Mouse (Mus musculus): ENCODE data around the gene Dynlt1b. TPM values are rescaled to one million over a fixed set of nuclear protein-coding genes. Genes with fewer than 3 reads are reported as not detected.
"Not testable (repeated sequence)": the region's sequence is repeated elsewhere in the genome, so short reads cannot be mapped to it uniquely, and the experiment has no call there.

Dynlt1b gene
- total RNA-seq, 2 experiments from 2014 or later = 38.0 to 39.8 TPM

DNA sequence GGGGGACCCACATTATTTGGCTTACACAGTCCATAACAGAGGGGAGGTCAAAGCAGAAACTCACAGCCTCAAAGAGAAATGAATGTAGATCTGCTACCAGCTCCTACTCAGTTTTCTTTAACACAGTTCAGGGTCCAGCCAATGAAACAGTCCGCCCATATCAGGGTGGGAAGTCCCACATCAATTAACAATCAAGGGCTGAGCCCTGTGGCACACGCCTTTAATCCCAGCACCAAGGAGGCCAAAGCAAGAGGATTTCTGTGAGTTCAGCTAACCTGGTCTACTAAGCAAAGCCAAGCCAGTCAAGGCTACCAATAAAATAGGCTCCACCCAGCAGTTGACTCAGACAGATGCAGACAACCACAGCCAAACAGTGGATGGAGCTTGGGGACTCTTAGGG is 7.5 kb upstream of the Dynlt1b start:
- DNase-seq (ENCODE audit: low spot score in 2 of 2) = not testable (repeated sequence)

DNA sequence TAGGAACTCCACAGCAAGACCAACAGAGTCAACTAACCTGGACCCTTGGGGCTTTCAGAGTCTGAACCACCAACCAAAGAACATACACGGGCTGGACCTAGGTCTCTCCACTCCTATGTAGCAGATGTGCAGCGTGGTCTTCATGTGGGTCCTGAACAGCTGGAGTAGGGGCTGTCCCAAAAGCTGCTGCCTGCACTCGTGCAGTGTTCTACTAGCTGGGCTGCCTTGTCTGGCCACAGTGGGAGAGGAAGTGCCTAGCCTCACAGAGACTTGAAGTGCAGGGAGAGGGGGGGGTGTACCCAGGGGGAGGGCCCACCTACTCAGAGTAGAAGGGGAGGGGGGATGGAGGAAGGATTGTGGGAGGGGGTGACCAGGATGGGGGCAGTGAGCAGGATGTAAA is 7.1 kb upstream of the Dynlt1b start:
- DNase-seq (ENCODE audit: low spot score in 2 of 2) = not testable (repeated sequence)

DNA sequence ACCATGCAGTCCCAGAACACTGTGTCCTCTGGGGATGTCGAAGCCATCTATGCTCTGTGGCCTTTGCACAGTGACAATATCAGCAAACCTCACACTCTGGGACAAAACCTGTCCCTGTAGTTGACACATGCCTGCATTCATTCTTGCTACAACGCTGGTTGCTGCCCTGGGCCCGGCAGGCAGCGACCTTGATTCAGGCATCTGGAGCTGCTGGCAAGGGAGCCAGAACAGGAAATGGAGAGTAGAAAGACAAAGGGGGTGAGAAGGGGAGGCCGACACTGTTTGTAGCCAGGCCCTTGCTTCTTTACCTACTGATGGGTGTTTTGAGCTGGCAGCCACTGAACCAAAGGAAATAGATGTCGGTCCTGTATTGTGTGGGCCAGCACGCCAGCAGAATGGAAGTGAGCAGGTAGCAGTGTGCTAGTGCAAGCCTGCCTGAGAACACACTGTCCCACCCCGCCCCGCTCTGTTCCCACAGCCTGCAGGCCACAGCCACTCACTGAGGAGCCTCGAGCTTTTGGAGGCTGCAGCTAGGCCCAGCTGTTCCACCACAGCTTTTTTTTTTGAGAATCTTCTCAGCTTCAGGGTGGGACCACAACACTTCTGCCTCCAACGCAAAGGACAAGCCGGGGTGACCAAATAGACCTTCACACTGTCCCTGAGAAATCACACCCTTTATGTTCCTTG is 5.5 kb upstream of the Dynlt1b start:
- not testable (repeated sequence) for DNase-seq (ENCODE audit: low spot score in 2 of 2)

DNA sequence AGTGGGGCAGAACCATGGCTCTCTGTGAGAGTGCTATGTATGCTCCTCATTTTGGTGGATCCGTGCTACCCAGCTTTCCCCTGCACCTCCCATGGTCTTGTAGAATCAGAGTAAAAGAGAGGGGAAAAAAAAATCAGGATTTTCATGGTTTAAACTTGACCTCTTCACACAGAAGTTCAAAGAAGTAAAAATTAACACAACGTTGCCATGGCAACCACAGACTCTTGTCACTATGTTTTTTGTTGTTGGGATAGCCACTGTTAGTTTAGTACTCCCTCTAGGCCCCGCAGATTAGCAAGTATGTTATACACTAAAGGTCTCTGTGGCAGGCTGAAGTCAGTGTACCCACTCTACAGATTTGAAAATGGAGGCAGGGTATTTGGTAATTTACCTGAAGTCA is 4.6 kb upstream of the Dynlt1b start:
- not testable (repeated sequence) for DNase-seq (ENCODE audit: low spot score in 2 of 2)

DNA sequence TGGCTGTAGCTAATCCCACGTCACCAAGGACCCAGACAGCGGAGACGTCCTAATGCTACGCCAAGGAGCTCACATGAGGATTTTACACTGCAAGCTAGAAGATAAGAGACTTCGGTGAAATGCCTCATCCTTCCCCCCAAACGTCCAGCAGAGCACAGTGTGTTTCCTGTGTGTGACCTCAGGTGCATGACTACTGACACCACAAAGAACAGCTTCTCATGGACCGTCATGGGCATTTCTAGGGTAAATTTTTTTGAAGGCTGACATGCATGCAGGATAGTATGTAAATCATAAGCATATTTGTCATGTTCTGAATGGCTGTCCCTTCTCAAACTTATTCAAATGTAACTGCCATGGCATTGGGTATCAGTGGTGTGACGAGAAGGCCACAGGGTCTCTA is 3.0 kb upstream of the Dynlt1b start:
- not testable (repeated sequence) for DNase-seq (ENCODE audit: low spot score in 2 of 2)

DNA sequence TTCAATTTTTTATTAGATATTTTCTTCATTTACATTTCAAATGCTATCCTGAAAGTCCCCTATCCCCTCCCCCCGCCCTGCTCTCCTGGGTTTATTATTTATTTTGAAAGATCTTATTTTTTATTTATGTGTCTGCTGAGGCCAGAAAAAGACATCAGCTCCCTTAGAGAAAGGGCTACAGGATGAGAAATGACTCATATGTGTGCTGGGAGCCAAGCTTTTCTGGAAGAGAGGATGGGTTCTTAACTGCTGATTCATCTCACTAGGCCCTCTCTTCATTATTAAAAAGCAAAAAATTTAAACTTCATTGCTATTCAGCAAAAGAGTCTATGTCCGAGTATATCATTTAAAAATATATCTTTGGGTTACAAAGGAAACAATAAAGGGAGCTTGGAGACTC is 986 bp upstream of the Dynlt1b start:
- not testable (repeated sequence) for DNase-seq (ENCODE audit: low spot score in 2 of 2)

DNA sequence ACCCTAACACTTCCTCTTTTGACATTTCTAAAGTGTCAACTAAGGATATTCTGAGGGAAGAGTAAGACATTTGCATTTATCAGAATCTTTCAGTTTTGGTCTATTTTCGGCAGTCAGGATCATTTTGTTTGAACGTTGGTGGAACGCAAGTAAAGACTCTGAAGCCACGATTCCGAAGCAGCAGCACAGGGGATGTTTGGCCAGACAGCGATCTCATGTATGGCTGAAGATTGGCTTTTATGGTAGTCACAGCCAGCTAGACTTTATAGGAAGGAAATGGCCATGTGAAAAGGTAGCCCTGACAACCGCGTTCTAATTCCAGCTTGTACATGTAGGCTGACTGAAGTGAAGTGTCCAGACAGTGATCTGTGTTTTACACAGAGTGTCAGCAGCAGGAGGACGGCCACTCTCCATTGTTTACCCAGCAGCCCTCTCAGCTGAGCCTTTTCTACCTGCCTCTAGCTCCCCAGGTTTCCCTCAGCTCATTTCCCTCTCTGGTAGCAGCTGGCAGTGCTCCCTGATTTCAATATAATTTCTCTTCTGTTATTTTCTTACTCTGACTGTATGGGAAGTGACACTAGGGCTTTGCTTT is 594 bp downstream of the Dynlt1b start:
- not testable (repeated sequence) for DNase-seq (ENCODE audit: low spot score in 2 of 2)

DNA sequence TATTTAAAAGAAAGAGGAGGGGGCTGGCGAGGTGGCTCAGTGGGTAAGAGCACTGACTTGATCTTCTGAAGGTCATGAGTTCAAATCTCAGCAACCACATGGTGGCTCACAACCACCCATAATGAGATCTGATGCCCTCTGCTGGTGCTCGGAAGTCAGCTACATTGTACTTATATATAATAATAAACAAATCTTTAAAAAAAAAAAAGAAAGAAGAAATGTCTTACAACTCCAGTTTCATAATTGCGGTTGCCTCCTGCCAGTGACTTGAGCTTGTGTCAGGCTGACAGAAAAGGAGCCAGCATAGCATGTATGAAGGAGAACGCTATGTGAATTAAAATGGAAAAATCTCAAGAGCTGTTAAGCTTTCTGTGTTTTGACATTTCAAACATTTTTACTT is 2.5 kb downstream of the Dynlt1b start:
- not testable (repeated sequence) for DNase-seq (ENCODE audit: low spot score in 2 of 2)

DNA sequence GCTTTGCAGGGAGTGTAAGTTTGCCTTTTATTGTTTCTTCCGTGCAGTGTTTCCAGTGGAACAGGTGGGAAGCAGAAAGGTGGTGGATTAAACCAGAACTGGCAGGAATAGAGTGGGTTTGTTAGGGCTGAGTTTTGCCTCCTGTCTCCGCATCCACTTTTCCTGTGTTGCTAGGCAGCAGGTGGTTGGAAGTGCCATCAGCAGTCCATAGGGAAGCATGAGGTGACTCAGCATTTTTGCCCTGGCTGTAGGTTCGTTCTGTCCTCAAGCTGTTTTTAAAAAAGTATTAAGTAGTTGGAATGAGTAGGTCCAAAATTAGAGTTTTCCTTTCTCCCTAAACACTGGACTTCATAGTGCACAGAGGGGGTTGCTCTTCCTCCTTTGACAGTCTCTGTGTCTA is 3.8 kb downstream of the Dynlt1b start:
- peak; percentile 24 to 48 for DNase-seq (ENCODE audit: low spot score in 2 of 2)

DNA sequence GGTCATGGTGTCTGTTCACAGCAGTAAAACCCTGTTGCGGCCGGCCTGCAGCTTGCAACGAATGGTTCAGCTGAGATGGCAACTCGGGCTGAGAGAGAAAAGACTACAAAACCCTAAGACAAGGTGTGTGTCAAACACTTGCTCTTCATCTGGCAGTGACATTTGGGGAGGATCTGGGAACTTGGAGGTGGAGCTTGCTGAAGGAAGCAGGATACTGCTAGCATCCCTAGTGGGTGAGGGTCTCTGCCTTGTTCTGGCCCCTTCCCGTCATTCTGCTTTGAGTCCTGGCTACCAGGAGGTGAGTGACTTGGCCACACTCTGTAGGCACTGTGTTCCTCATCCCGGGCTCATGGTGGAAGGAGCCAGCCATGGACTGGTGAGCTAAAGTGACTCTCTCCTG is 8.2 kb downstream of the Dynlt1b start:
- DNase-seq (ENCODE audit: low spot score in 2 of 2) = not testable (repeated sequence)

DNA sequence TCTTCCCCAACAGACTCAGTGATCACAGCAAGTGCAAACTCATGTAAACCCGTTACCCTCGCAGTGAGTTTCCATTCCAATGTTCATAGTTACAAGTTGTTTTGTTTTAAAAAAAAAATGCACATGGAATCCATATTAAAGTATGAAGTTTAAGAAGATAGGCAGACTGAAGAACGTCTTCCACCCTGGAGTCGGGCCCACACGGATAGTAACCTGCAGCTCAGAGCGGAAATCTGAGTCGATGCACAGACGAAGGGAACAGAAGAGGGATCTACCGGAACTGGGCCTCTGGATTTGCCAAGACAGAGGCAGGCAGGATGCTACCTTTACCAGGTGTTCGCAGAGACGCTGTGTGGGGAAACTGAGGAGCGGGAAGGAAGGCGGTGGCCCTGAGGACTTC is 10.0 kb downstream of the Dynlt1b start:
- DNase-seq (ENCODE audit: low spot score in 2 of 2) = not testable (repeated sequence)

DNA sequence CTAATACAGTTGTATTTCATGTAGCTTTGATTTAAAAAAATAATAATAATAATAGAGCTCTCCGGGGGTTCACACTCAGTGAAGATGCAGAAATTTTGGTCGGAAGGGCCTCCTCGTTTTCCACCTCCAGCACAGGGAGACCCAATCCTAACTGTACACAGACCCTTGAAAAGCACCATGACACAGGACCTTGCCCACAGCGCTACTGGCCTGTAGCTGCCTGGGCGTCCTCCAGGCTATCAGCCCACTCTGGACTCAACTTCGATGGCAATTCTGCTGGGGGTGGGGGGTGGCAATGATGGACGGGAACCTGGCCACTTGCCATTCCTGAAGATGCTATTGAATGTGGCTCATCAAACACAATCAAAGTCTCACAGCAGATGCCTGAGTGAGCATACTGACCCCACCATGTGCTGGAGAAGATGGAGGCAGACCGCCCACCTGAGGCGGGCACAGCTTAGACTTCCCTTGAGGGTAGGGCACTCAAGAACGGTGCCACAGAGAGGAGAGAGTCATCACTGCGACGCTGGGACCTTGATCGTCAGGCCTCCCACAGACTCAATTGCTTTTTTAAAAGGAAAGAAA is 10.7 kb downstream of the Dynlt1b start:
- DNase-seq (ENCODE audit: low spot score in 2 of 2) = not testable (repeated sequence)

DNA sequence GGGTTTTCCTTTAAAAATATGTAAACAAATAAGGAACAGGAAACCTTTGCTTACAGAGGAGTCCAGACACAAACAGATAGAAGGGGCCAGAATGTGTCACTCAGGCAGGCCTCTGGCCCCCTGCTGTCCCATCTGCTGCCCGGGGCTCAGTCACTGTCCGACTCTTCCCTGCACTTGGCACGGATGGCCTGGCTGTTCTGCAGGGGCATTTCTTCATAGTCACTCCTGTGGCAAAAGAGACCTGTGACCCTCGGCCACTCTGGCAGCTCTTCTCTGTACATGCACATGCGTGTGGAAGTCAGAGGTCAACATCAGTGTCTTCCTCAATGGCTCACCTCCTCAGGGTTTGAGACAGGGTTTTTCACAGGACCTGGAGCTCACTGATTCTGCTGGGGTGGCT is 11.3 kb downstream of the Dynlt1b start:
- not testable (repeated sequence) for DNase-seq (ENCODE audit: low spot score in 2 of 2)

DNA sequence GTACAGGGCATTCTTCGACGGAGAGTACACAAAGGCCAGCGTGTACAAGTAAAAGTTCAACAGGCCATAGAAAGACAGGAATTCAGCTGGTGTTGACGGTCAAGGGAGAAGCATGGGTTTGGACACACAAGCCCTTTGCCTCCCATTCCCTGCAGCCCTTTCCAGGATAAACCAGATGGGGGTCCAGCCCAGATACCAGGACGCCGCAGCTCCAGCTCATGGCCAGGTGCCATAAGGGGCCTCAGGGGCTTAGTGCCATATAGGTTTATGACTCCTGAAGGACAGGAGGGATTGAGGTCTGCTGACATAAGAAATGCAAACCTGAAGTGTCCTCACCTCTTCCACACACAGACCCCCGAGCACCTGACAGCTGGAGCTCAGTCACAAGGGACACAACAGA is 12.6 kb downstream of the Dynlt1b start:
- not testable (repeated sequence) for DNase-seq (ENCODE audit: low spot score in 2 of 2)

DNA sequence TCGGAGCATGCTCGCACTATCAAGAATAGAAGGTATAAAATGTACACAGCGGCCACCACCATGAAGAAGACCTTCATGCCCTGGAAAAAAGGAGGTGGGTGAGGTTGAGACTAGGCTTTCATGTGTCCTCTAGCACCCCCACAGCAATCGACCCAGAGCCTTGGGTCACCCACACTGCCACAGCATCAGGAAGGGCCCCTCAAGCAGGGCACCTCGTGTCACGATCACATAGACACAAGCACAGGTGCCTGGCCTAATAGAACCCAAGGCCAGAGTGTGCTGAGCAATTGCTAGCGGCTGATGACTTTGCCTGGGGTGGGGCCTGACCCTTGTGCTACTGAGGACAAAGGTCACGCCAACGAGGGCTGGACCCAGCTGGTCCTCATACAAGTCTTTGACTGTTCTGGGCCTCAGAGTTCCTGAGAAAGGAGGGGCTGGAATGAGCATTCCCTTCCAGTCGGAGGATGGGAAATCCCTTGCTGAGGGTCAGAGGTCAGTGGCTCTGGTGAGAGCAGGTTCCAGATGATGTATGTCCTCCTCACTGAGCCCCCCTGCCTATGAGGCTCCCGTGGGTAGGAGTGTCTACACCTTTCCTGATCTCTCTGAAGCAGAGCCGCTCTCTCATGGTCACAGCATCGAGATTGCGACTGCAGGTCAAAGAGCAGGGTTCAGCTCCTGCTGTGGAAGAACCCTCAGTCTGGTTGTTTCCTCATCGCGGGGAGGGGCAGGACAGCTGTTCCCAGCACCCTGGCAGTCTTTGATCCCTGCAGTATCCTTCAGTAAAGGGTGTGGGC is 16.1 kb downstream of the Dynlt1b start:
- DNase-seq (ENCODE audit: low spot score in 2 of 2) = not testable (repeated sequence)

DNA sequence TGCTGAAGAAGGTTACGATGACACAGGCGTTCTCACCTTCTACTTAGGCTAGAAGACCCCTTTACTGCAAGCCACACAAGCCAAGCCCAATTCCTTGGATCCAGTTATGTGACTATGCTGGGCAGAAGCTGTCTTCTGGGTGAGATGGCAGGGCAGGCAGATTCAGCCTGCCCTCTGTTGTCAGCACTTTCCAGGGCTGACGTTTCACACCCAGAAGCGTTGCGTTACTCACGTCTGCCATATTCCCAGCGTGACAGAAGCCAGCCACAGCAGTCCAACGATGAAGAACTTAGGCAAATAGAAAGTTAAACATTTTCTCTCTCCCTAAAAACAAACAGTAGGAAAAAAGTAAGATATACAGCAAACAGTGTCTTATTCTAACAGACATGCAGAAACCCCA is 18.4 kb downstream of the Dynlt1b start:
- DNase-seq (ENCODE audit: low spot score in 2 of 2) = not testable (repeated sequence)

DNA sequence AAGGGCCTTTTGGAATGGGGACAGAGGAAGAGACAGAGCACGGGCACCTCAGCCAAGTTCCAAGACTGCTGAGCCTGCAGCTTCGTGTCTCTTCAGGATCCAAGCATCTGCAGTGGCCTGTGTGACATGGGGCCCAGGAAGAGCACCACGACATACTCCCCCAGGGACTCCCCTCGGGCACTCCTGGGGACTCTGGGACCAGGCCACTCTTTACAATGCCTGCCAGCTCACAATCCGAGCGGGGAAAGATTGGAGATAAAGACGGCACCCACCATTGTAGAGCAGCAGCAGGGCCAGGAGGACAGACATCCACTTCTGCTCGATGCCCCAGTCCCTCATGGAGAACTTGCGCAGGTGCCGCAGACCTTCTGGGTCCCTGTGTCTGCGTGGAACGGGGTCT is 19.3 kb downstream of the Dynlt1b start:
- not testable (repeated sequence) for DNase-seq (ENCODE audit: low spot score in 2 of 2)

DNA sequence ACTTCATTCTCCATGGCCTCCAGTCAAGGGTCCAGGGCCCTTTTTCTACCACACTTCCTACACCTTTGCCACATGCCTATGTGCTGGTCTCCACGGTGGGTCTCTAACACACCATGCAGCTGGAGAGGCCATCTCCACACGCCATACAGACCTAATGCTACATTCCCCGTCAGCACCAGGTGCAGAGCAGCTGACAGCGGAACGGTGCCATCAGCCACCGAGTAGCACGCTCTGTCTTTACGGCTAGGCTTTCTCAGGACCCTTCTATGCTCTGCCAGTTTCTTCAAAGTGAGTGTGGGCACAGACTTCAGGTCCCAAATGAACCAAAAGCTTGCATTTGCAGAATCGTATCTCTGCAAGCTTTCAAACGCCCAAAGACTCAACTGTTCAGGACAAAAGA is 21.3 kb downstream of the Dynlt1b start:
- DNase-seq (ENCODE audit: low spot score in 2 of 2) = not testable (repeated sequence)

DNA sequence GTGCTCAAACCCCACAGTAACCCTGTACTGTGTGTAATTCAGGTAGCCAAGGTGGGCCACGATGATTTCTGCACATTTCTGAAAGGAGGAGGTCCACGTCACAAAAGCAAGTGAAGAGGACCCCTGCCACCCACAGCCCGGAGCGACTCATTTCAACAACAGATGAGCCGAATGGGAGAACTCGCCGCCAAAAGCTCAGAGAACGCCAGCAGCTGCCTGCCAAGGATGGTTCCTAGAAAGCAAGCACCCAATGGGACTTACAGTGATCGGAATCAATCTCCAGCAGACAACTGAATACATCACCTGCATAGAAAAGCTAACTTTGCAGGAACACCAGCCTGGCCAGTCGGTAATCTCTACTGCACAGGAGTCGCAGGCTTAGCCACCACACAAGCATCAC is 22.8 kb downstream of the Dynlt1b start:
- peak; percentile 57 to 70 for DNase-seq (ENCODE audit: low spot score in 2 of 2)

DNA sequence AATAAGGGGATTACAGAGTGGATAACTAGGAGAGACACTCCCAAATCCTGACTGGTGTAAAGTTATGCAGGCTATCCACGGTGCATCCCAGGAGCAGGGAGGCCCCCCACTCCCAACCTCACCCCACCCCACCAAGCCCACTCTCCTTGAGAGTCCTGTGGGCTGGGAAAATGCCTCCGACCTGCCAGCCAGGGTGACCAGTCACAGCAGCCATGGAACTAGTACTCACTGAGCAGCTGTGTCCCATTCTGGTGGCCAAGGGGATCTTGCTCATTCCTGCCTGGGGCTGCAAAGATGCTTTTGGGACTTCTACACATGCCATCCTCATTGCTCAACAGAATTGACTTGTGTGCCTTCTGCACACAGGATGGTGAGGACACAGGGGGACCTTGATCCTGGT is 24.8 kb downstream of the Dynlt1b start:
- not testable (repeated sequence) for DNase-seq (ENCODE audit: low spot score in 2 of 2)

DNA sequence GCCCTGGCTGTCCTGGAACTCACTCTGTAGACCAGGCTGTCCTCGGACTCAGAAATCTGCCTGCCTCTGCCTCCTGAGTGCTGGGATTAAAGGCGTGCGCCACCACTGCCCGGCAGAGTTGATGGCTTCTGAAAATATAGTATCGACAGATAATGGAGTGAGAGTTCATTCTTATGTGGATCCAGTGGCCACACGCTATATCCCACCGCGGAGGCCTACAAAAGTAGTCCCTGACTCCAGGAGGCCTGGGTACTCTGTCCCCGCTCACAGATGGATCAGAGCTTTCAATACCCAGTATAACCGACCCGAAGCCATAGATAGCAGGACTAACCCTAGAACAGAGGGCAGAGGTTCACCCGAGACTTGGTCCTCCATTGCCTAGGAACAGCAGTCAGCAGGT is 26.0 kb downstream of the Dynlt1b start:
- not testable (repeated sequence) for DNase-seq (ENCODE audit: low spot score in 2 of 2)
